Comparison of ENCODE assay signal across 8 mouse cellular contexts in genomic region chr12:84589825-84590761, GRCm38 (mm10). TPM values are rescaled to one million over a fixed set of nuclear protein-coding genes. Genes with fewer than 3 reads are reported as not detected.
DNase-seq lines count a peak whose midpoint lies in the region; ATAC-seq lines count a peak whose summit lies in the region.

No protein-coding gene starts in this region.

- H3K4me2 ChIP-seq in forebrain, embryonic 11.5 days (ENCODE audit: low read depth, low read length, severe bottlenecking), result peak overlapping the region; percentile 86
- H3K4me2 ChIP-seq in heart, embryonic 16.5 days (ENCODE audit: low read depth, low read length), result peak overlapping the region; percentile 100
- peak overlapping the region; percentile 89 for H3K4me2 ChIP-seq in liver, embryonic 15.5 days
- peak overlapping the region; percentile 80 for H3K4me2 ChIP-seq in neural tube, embryonic 12.5 days (replicated peaks)

- ATAC-seq in forebrain, embryonic 11.5 days (replicated peaks; ENCODE audit: low FRiP score), result peak; percentile 82
- no peak for ATAC-seq in heart, embryonic 16.5 days (replicated peaks; ENCODE audit: extremely low read depth, insufficient read depth, low FRiP score)
- ATAC-seq in liver, embryonic 15.5 days (ENCODE audit: insufficient read depth), result no peak
- peak; percentile 67 for ATAC-seq in neural tube, embryonic 12.5 days (ENCODE audit: low FRiP score, low read depth)

- peaks cover 4% of the 10 kb centered on the region for H3K4me1 ChIP-seq in forebrain, embryonic 11.5 days (replicated peaks; ENCODE audit: control insufficient read depth, insufficient read depth, low read length)
- no peaks in the 10 kb centered on the region for H3K4me1 ChIP-seq in heart, embryonic 16.5 days (ENCODE audit: control insufficient read depth, insufficient read depth, low read length)
- H3K4me1 ChIP-seq in liver, embryonic 15.5 days (replicated peaks), result peaks cover 10% of the 10 kb centered on the region
- no peaks in the 10 kb centered on the region; the same call in none of the 2 replicates for H3K4me1 ChIP-seq in neural tube, embryonic 12.5 days

- under 1% methylated on average over 54 of the region's 54 CpGs for WGBS in forebrain, embryonic 11.5 days
- WGBS in heart, embryonic 16.5 days, result 1% methylated on average over 54 of the region's 54 CpGs
- WGBS in liver, embryonic 15.5 days (ENCODE audit: insufficient replicate concordance), result 1% methylated on average over 54 of the region's 54 CpGs
- WGBS in neural tube, embryonic 12.5 days, result under 1% methylated on average over 54 of the region's 54 CpGs

- H3K36me3 ChIP-seq in forebrain, embryonic 11.5 days (ENCODE audit: control insufficient read depth, insufficient read depth, low read length), result no peaks in the 10 kb centered on the region
- no peaks in the 10 kb centered on the region for H3K36me3 ChIP-seq in heart, embryonic 16.5 days (ENCODE audit: control insufficient read depth, insufficient read depth)
- H3K36me3 ChIP-seq in liver, embryonic 15.5 days (replicated peaks), result no peaks in the 10 kb centered on the region
- no peaks in the 10 kb centered on the region for H3K36me3 ChIP-seq in neural tube, embryonic 12.5 days

- DNase-seq in CD8-positive naive resting alpha-beta T cell, adult 2 months (ENCODE audit: low read depth in 2 of 2, low spot score in 2 of 2), result peak; percentile 87 to 93
- peak; percentile 81 for DNase-seq in c-Kit-positive CD71-negative TER-119-negative erythroid progenitor cells, embryonic 14.5 days (ENCODE audit: low read depth)
- peak; percentile 98 for DNase-seq in forebrain, embryonic 11.5 days (ENCODE audit: low spot score)
- DNase-seq in kidney, postnatal 36 days, result peak; percentile 92 to 98
- peak; percentile 65 for DNase-seq in telencephalon, adult 2 months (ENCODE audit: low read depth, low spot score)

- no peak overlapping the region for H3K27ac ChIP-seq in forebrain, embryonic 11.5 days (ENCODE audit: low read depth, low read length)
- H3K27ac ChIP-seq in heart, embryonic 16.5 days (ENCODE audit: low read length), result no peak overlapping the region
- H3K27ac ChIP-seq in liver, embryonic 15.5 days (replicated peaks), result no peak overlapping the region
- H3K27ac ChIP-seq in neural tube, embryonic 12.5 days, result no peak overlapping the region

- H3K4me3 ChIP-seq in forebrain, embryonic 11.5 days (ENCODE audit: low read depth, low read length), result peak overlapping the region; percentile 37
- peak overlapping the region; percentile 67 for H3K4me3 ChIP-seq in heart, embryonic 16.5 days (ENCODE audit: low read length)
- H3K4me3 ChIP-seq in liver, embryonic 15.5 days (replicated peaks), result peak overlapping the region; percentile 55
- peak overlapping the region; percentile 34 for H3K4me3 ChIP-seq in neural tube, embryonic 12.5 days

- no peaks in the 10 kb centered on the region for H3K27me3 ChIP-seq in forebrain, embryonic 11.5 days (ENCODE audit: control insufficient read depth, insufficient read depth, low read length)
- H3K27me3 ChIP-seq in heart, embryonic 16.5 days (ENCODE audit: control insufficient read depth, insufficient read depth, low read length), result no peaks in the 10 kb centered on the region
- H3K27me3 ChIP-seq in liver, embryonic 15.5 days, result peaks cover 26% of the 10 kb centered on the region
- peaks cover 7% of the 10 kb centered on the region; the same call in 1 of the 2 replicates for H3K27me3 ChIP-seq in neural tube, embryonic 12.5 days (replicated peaks)

- H3K9me3 ChIP-seq in forebrain, embryonic 11.5 days (ENCODE audit: control insufficient read depth, low read length), result no peaks in the 10 kb centered on the region
- H3K9me3 ChIP-seq in heart, embryonic 16.5 days (replicated peaks; ENCODE audit: control insufficient read depth, low read length), result no peaks in the 10 kb centered on the region
- H3K9me3 ChIP-seq in liver, embryonic 15.5 days (replicated peaks), result no peaks in the 10 kb centered on the region
- no peaks in the 10 kb centered on the region for H3K9me3 ChIP-seq in neural tube, embryonic 12.5 days

- H3K9ac ChIP-seq in forebrain, embryonic 11.5 days (ENCODE audit: low read length), result peak overlapping the region; percentile 54
- H3K9ac ChIP-seq in heart, embryonic 16.5 days (ENCODE audit: low read length), result peak overlapping the region; percentile 75
- H3K9ac ChIP-seq in liver, embryonic 15.5 days, result peak overlapping the region; percentile 30; the same call in 1 of the 2 replicates
- peak overlapping the region; percentile 49 for H3K9ac ChIP-seq in neural tube, embryonic 12.5 days

RNA-seq across cellular contexts. Expression of gene Vsx2, which starts 20.5 kb away (rescaled TPM):
- not detected in 2 replicates for polyA plus RNA-seq in forebrain, embryonic 11.5 days (2014; fragmentation: Nextera tagmentation; extraction: Ambion mirVana)
- polyA plus RNA-seq in heart, embryonic 16.5 days (2015; fragmentation: Nextera tagmentation; extraction: Ambion mirVana), result not detected in 2 replicates
- not detected in 2 replicates for polyA plus RNA-seq in liver, embryonic 15.5 days (2015; fragmentation: Nextera tagmentation; extraction: Ambion mirVana)
- 6.6 and 6.9 TPM in 2 replicates for polyA plus RNA-seq in neural tube, embryonic 12.5 days (2016; fragmentation: Nextera tagmentation; extraction: Ambion mirVana)

RNA-seq across cellular contexts. Expression of gene Abcd4, which starts 27.1 kb away (rescaled TPM):
- 12.1 and 14.2 TPM in 2 replicates for polyA plus RNA-seq in forebrain, embryonic 11.5 days (2014; fragmentation: Nextera tagmentation; extraction: Ambion mirVana)
- polyA plus RNA-seq in heart, embryonic 16.5 days (2015; fragmentation: Nextera tagmentation; extraction: Ambion mirVana), result 11.7 and 12.4 TPM in 2 replicates
- 3.7 and 3.9 TPM in 2 replicates for polyA plus RNA-seq in liver, embryonic 15.5 days (2015; fragmentation: Nextera tagmentation; extraction: Ambion mirVana)
- 13.3 and 14.1 TPM in 2 replicates for polyA plus RNA-seq in neural tube, embryonic 12.5 days (2016; fragmentation: Nextera tagmentation; extraction: Ambion mirVana)

RNA-seq across cellular contexts. Expression of gene Vrtn, which starts 50.7 kb away (rescaled TPM):
- not detected in 2 replicates for polyA plus RNA-seq in forebrain, embryonic 11.5 days (2014; fragmentation: Nextera tagmentation; extraction: Ambion mirVana)
- polyA plus RNA-seq in heart, embryonic 16.5 days (2015; fragmentation: Nextera tagmentation; extraction: Ambion mirVana), result 0.12 TPM in 1 of 2 replicates, not detected in the other
- polyA plus RNA-seq in liver, embryonic 15.5 days (2015; fragmentation: Nextera tagmentation; extraction: Ambion mirVana), result not detected in 2 replicates
- not detected in 2 replicates for polyA plus RNA-seq in neural tube, embryonic 12.5 days (2016; fragmentation: Nextera tagmentation; extraction: Ambion mirVana)

Comparison
In these comparisons a context has a peak if more than half of its experiments do, and no peak if none do; other contexts are left out.
1. ATAC-seq: peak in forebrain, embryonic 11.5 days (single experiment) and neural tube, embryonic 12.5 days (single experiment); none in heart, embryonic 16.5 days (single experiment) and liver, embryonic 15.5 days (single experiment).
2. Peak in every context shown above with its lines, with median percentiles within 50 percentile points of each other: DNase-seq, H3K4me2 ChIP-seq, H3K4me3 ChIP-seq and H3K9ac ChIP-seq.